8 mouse cellular contexts compared by ENCODE assay signal in the genomic region with DNA sequence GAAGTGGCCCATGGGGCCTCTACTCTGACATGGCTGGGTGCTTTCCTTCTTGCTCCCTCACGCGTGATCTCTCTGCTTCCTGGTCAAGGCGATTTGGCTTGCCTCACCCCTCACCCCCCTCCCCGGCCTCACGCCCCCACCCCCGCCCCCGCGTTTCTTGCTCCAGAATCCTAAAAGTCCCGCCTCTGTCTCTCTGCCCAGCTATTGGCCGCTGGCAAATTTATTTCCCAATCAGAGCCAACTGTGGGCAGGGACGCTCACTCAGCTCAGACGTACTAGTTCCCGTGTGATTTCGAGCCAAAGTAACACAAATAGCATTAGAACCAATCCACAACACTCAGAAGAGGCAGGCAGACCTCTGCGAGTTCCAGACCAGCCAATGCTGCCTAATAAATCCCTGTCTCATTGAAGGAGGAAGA. TPM values are rescaled to one million over a fixed set of nuclear protein-coding genes. Genes with fewer than 3 reads are reported as not detected.
A peak's percentile ranks its signal among the peaks of the same experiment; 100 is the strongest.
DNase-seq lines count a peak whose midpoint lies in the region; ATAC-seq and TF ChIP-seq lines count a peak whose summit lies in the region.
"Had no signal": no experiment of that assay in that cellular context is flagged by ENCODE, and none has a peak within 500 bp of the region (broad histone marks: within the 10 kb centered on the region; RNA-seq: fewer than 3 reads in every experiment).

No protein-coding gene starts in this region.

- TF ChIP-seq CTCF in E14TG2a.4 (conservative IDR thresholded peaks at IDR 0.05; ENCODE audit: low read length): no peak
- no peak for TF ChIP-seq CTCF in liver, adult 2 months (IDR thresholded peaks at IDR 0.05; ENCODE audit: low read depth, low read length)

- no peaks in the 10 kb centered on the region for H3K79me2 ChIP-seq in liver, adult 2 months (ENCODE audit: control insufficient read depth, insufficient read depth, low read length)

- H3K4me2 ChIP-seq in forebrain, embryonic 11.5 days (ENCODE audit: low read depth, low read length, severe bottlenecking): peak overlapping the region; percentile 53
- H3K4me2 ChIP-seq in hindbrain, embryonic 13.5 days: peak overlapping the region; percentile 52
- H3K4me2 ChIP-seq in midbrain, embryonic 16.5 days (ENCODE audit: low read length): peak overlapping the region; percentile 55

- under 1% methylated on average over 15 of the region's 15 CpGs for WGBS in forebrain, embryonic 11.5 days
- 3% methylated on average over 15 of the region's 15 CpGs for WGBS in hindbrain, embryonic 13.5 days
- WGBS in liver, adult 2 months: 2% methylated on average over 15 of the region's 15 CpGs
- WGBS in midbrain, embryonic 16.5 days: 0% methylated on average over 14 of the region's 15 CpGs

- DNase-seq in T-cell, adult 2 months (ENCODE audit: low spot score): peak; percentile 4
- peak; percentile 85 for DNase-seq in forebrain, embryonic 11.5 days (ENCODE audit: low spot score)
- DNase-seq in liver, adult 2 months (ENCODE audit: extremely low read depth, low read depth, low spot score): peak; percentile 61
- peak; percentile 23 to 51 for DNase-seq in urinary bladder, postnatal 36 days (ENCODE audit: low spot score in 2 of 2)

- no peaks in the 10 kb centered on the region for H3K36me3 ChIP-seq in E14TG2a.4 (ENCODE audit: insufficient read depth, low read length)
- no peaks in the 10 kb centered on the region for H3K36me3 ChIP-seq in forebrain, embryonic 11.5 days (ENCODE audit: control insufficient read depth, insufficient read depth, low read length)
- H3K36me3 ChIP-seq in hindbrain, embryonic 13.5 days: no peaks in the 10 kb centered on the region
- H3K36me3 ChIP-seq in liver, adult 2 months (ENCODE audit: control insufficient read depth, insufficient read depth, low read length): no peaks in the 10 kb centered on the region
- no peaks in the 10 kb centered on the region for H3K36me3 ChIP-seq in midbrain, embryonic 16.5 days (ENCODE audit: control insufficient read depth, insufficient read depth, low read length)

- no peaks in the 10 kb centered on the region for H3K9me3 ChIP-seq in E14TG2a.4 (ENCODE audit: low read length)
- H3K9me3 ChIP-seq in forebrain, embryonic 11.5 days (ENCODE audit: control insufficient read depth, low read length): no peaks in the 10 kb centered on the region
- no peaks in the 10 kb centered on the region for H3K9me3 ChIP-seq in hindbrain, embryonic 13.5 days
- H3K9me3 ChIP-seq in midbrain, embryonic 16.5 days (replicated peaks; ENCODE audit: control insufficient read depth, low read length, poor library complexity, severe bottlenecking): no peaks in the 10 kb centered on the region

- H3K27me3 ChIP-seq in E14TG2a.4 (ENCODE audit: insufficient read depth, low read length): no peaks in the 10 kb centered on the region
- H3K27me3 ChIP-seq in forebrain, embryonic 11.5 days (ENCODE audit: control insufficient read depth, insufficient read depth, low read length): no peaks in the 10 kb centered on the region
- H3K27me3 ChIP-seq in hindbrain, embryonic 13.5 days: no peaks in the 10 kb centered on the region
- no peaks in the 10 kb centered on the region for H3K27me3 ChIP-seq in liver, adult 2 months (ENCODE audit: control insufficient read depth, insufficient read depth, low read length)
- no peaks in the 10 kb centered on the region; the same call in 1 of the 2 replicates for H3K27me3 ChIP-seq in midbrain, embryonic 16.5 days (ENCODE audit: control insufficient read depth, insufficient read depth, low read depth, low read length)

- H3K4me1 ChIP-seq in E14TG2a.4 (replicated peaks; ENCODE audit: low read depth, low read length): peaks cover 41% of the 10 kb centered on the region
- no peaks in the 10 kb centered on the region; the same call in 1 of the 2 replicates for H3K4me1 ChIP-seq in forebrain, embryonic 11.5 days (replicated peaks; ENCODE audit: control insufficient read depth, insufficient read depth, low read length)
- peaks cover 11% of the 10 kb centered on the region for H3K4me1 ChIP-seq in hindbrain, embryonic 13.5 days (replicated peaks)
- H3K4me1 ChIP-seq in liver, adult 2 months (ENCODE audit: control insufficient read depth, insufficient read depth, low read length): peaks cover 3% of the 10 kb centered on the region
- H3K4me1 ChIP-seq in midbrain, embryonic 16.5 days (ENCODE audit: control insufficient read depth, insufficient read depth, low read length): no peaks in the 10 kb centered on the region; the same call in 1 of the 2 replicates

- no peak for TF ChIP-seq POLR2A in liver, adult 2 months (IDR thresholded peaks at IDR 0.05; ENCODE audit: extremely low read depth, insufficient read depth, low read length)

- H3K27ac ChIP-seq in forebrain, embryonic 11.5 days (ENCODE audit: low read depth, low read length): no peak overlapping the region
- no peak overlapping the region for H3K27ac ChIP-seq in hindbrain, embryonic 13.5 days
- H3K27ac ChIP-seq in liver, adult 2 months (replicated peaks; ENCODE audit: insufficient read depth, low read depth, low read length): no peak overlapping the region
- H3K27ac ChIP-seq in midbrain, embryonic 16.5 days (ENCODE audit: low read length): no peak overlapping the region

- peak overlapping the region; percentile 56 for H3K9ac ChIP-seq in forebrain, embryonic 11.5 days (ENCODE audit: low read length)
- no peak overlapping the region; the same call in 1 of the 2 replicates for H3K9ac ChIP-seq in hindbrain, embryonic 13.5 days
- H3K9ac ChIP-seq in liver, adult 2 months (ENCODE audit: low read depth, low read length): peak overlapping the region; percentile 45; the same call in 1 of the 2 replicates
- no peak overlapping the region for H3K9ac ChIP-seq in midbrain, embryonic 16.5 days (ENCODE audit: low read depth, low read length)

- ATAC-seq in forebrain, embryonic 11.5 days (replicated peaks; ENCODE audit: low FRiP score): peak; percentile 86
- 0 out of 2 replicates have a peak, but pooled peaks have one; percentile 32 for ATAC-seq in hindbrain, embryonic 13.5 days (ENCODE audit: low FRiP score)
- no peak for ATAC-seq in midbrain, embryonic 16.5 days

- peak overlapping the region; percentile 65 for H3K4me3 ChIP-seq in E14TG2a.4 (replicated peaks; ENCODE audit: low read length)
- peak overlapping the region; percentile 19 for H3K4me3 ChIP-seq in forebrain, embryonic 11.5 days (ENCODE audit: low read depth, low read length)
- H3K4me3 ChIP-seq in hindbrain, embryonic 13.5 days: peak overlapping the region; percentile 26
- H3K4me3 ChIP-seq in liver, adult 2 months (ENCODE audit: insufficient read depth, low read depth, low read length): no peak overlapping the region
- H3K4me3 ChIP-seq in midbrain, embryonic 16.5 days (ENCODE audit: low read depth, low read length): peak overlapping the region; percentile 27

RNA-seq across cellular contexts. Expression of a gene that starts 11.4 kb away (rescaled TPM):
- not detected in 2 replicates for polyA plus RNA-seq in forebrain, embryonic 11.5 days (2014; fragmentation: Nextera tagmentation; extraction: Ambion mirVana)
- not detected in 2 replicates for polyA plus RNA-seq in hindbrain, embryonic 13.5 days (2015; fragmentation: Nextera tagmentation; extraction: Ambion mirVana)
- not detected in 2 replicates for total RNA-seq in liver, adult 2 months (2014; rRNA removed)
- polyA plus RNA-seq in liver, adult 2 months (2012; rRNA removed): not detected in 2 replicates
- not detected in 2 replicates for polyA plus RNA-seq in midbrain, embryonic 16.5 days (2015; fragmentation: Nextera tagmentation; extraction: Ambion mirVana)
- polyA plus RNA-seq: large intestine, adult 2 months had no signal

RNA-seq across cellular contexts. Expression of a gene that starts 24.0 kb away (rescaled TPM):
- 1,858 and 1,977 TPM in 2 replicates for polyA plus RNA-seq in forebrain, embryonic 11.5 days (2014; fragmentation: Nextera tagmentation; extraction: Ambion mirVana)
- polyA plus RNA-seq in hindbrain, embryonic 13.5 days (2015; fragmentation: Nextera tagmentation; extraction: Ambion mirVana): 1,025 and 1,119 TPM in 2 replicates
- total RNA-seq in liver, adult 2 months (2014; rRNA removed): 386 and 392 TPM in 2 replicates
- 283 and 350 TPM in 2 replicates for polyA plus RNA-seq in liver, adult 2 months (2012; rRNA removed)
- 1,096 and 1,142 TPM in 2 replicates for polyA plus RNA-seq in midbrain, embryonic 16.5 days (2015; fragmentation: Nextera tagmentation; extraction: Ambion mirVana)

Comparison
In these comparisons a context has a peak if more than half of its experiments do, and no peak if none do; other contexts are left out.
1. DNase-seq: peak in every context shown above with its lines; median percentile 85 in forebrain, embryonic 11.5 days; 61 in liver, adult 2 months; 37 in urinary bladder, postnatal 36 days; 4 in T-cell, adult 2 months.
2. H3K9ac ChIP-seq: peak in forebrain, embryonic 11.5 days (single experiment) and liver, adult 2 months (single experiment); none in hindbrain, embryonic 13.5 days (single experiment) and midbrain, embryonic 16.5 days (single experiment).
3. Peak in every context shown above with its lines, with median percentiles within 50 percentile points of each other: H3K4me2 ChIP-seq.